Comparison of ENCODE assay signal across 9 mouse cellular contexts in the genomic region with DNA sequence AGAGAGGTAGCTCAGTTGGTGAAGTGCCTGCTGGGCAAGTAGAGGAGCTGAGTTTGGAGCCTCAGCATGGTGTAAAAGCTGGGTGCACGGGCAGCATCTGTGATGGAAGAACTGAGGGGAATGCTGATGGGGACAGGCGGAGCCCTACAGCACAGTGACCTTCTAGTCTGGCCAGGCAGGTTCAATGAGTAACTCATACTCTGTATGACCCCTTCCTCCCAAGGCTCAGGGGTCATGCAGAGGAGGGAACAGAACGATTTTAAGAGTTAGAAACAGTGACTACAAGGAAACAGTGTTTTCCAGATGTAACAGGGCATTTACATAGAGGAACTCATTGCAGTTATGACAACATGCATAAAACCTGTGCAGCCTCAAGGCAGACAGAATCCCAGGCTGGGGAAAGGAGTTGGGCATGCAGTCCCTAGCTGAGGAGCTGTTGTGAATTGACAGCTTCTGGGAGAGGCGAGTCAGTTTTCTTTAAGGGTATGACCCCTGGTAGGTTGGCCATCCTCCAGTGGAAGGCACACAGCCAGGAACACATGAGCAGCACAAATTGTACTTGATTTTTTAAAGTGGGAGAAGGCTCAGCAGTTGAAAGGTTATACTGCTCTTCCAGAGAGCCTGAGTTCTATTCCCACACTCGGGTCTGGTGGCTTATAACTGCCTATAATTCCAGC. TPM values are rescaled to one million over a fixed set of nuclear protein-coding genes. Genes with fewer than 3 reads are reported as not detected.
DNase-seq lines count a peak whose midpoint lies in the region; ATAC-seq lines count a peak whose summit lies in the region.
"Had no signal": no experiment of that assay in that cellular context is flagged by ENCODE, and none has a peak within 500 bp of the region (broad histone marks: within the 10 kb centered on the region; RNA-seq: fewer than 3 reads in every experiment).

No protein-coding gene starts in this region.

- no peaks in the 10 kb centered on the region for H3K9me3 ChIP-seq in midbrain, embryonic 16.5 days (replicated peaks; ENCODE audit: control insufficient read depth, low read length, poor library complexity, severe bottlenecking)
- H3K9me3 ChIP-seq: midbrain, embryonic 12.5 days had no signal

- ATAC-seq in midbrain, embryonic 16.5 days, result no peak

- no peaks in the 10 kb centered on the region for H3K27me3 ChIP-seq in midbrain, embryonic 16.5 days (ENCODE audit: control insufficient read depth, insufficient read depth, low read depth, low read length)
- H3K27me3 ChIP-seq: midbrain, embryonic 12.5 days had no signal

- 84% methylated on average over 5 of the region's 5 CpGs for WGBS in midbrain, embryonic 16.5 days

- no peak overlapping the region for H3K9ac ChIP-seq in midbrain, embryonic 16.5 days (ENCODE audit: low read depth, low read length)
- H3K9ac ChIP-seq: midbrain, embryonic 12.5 days had no signal

- H3K4me2 ChIP-seq in midbrain, embryonic 16.5 days (ENCODE audit: low read length), result no peak overlapping the region
- H3K4me2 ChIP-seq: midbrain, embryonic 12.5 days had no signal

- peaks cover 20% of the 10 kb centered on the region for H3K36me3 ChIP-seq in midbrain, embryonic 16.5 days (ENCODE audit: control insufficient read depth, insufficient read depth, low read length)

- H3K27ac ChIP-seq in midbrain, embryonic 16.5 days (ENCODE audit: low read length), result no peak overlapping the region
- H3K27ac ChIP-seq: midbrain, embryonic 12.5 days had no signal

- no peaks in the 10 kb centered on the region for H3K4me1 ChIP-seq in midbrain, embryonic 16.5 days (ENCODE audit: control insufficient read depth, insufficient read depth, low read length)
- H3K4me1 ChIP-seq: midbrain, embryonic 12.5 days had no signal

- no peak overlapping the region for H3K4me3 ChIP-seq in midbrain, embryonic 16.5 days (ENCODE audit: low read depth, low read length)
- H3K4me3 ChIP-seq: midbrain, embryonic 12.5 days had no signal

- peak; percentile 83 to 85 for DNase-seq in adrenal gland, adult (ENCODE audit: inconsistent age in 2 of 2, low spot score in 1 of 2)
- no peak for DNase-seq in adrenal gland, postnatal 4 days (ENCODE audit: low spot score in 2 of 2)
- peak; percentile 75 for DNase-seq in urinary bladder, postnatal 14 days (ENCODE audit: low spot score)
- no peak for DNase-seq in urinary bladder, postnatal 25 days (ENCODE audit: low spot score)
- DNase-seq in kidney, postnatal 4 days, result peak; percentile 75 to 80
- peak; percentile 21 for DNase-seq in right cerebral cortex, postnatal 14 days
- no peak for DNase-seq in spleen, postnatal 36 days (ENCODE audit: low spot score in 2 of 2)

RNA-seq across cellular contexts. Expression of a gene that starts 30.7 kb away (rescaled TPM):
- 10 to 100 TPM; 36.2 to 38.5 TPM for total RNA-seq in adrenal gland, postnatal 4 days (2021)
- 16.0 and 19.4 TPM in 2 replicates for polyA plus RNA-seq in midbrain, embryonic 16.5 days (2015; fragmentation: Nextera tagmentation; extraction: Ambion mirVana)

Comparison
In these comparisons a context has a peak if more than half of its experiments do, and no peak if none do; other contexts are left out.
1. DNase-seq: peak in adrenal gland, adult (2 of 2), urinary bladder, postnatal 14 days (single experiment), kidney, postnatal 4 days (2 of 2) and right cerebral cortex, postnatal 14 days (single experiment); none in adrenal gland, postnatal 4 days (0 of 2), urinary bladder, postnatal 25 days (single experiment) and spleen, postnatal 36 days (0 of 2).